10 mouse cellular contexts compared by ENCODE assay signal in the genomic region with DNA sequence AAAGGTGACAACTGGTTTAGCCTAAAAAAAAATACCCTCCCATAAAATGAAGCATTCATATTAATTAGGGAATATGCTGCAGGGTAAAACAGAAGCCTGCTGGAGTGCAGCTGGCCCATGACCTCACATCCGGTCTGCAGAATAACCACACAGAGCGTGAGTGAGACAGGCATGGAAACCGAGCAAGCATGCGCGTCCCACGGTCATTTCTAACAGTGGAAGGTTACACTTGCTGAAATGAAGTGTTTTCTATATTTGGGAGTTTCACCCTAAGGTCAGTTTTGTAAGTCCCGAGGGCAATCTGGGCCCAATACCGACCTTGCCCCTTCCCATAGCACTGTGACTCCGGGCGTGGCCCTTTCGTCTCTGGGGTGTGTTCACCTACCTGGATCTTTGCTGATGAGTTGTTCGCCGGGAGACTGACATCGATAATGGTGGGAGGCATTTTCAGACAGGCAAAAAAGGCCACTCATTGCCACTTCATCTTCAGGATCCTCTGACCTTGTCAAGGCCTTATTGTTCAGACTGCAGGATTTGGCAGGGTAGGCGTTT.
DNase-seq lines count a peak whose midpoint lies in the region.
"Had no signal": no experiment of that assay in that cellular context is flagged by ENCODE, and none has a peak within 500 bp of the region (broad histone marks: within the 10 kb centered on the region; RNA-seq: fewer than 3 reads in every experiment).

No protein-coding gene starts in this region.

- intact Hi-C loops in heart, postnatal 25 days (cut with DNase I) = no loop called here
- intact Hi-C loops in left cerebral cortex, postnatal 4 days (cut with DNase I) = no loop called here

- DNase-seq in heart, adult 11 months = peak; percentile 74
- DNase-seq in heart, postnatal 25 days (ENCODE audit: low spot score) = no peak
- peak; percentile 12 for DNase-seq in left cerebral cortex, postnatal 4 days
- no peak for DNase-seq in left cerebral cortex, adult 18-20 months (ENCODE audit: low spot score in 2 of 2)
- peak; percentile 12 to 22 for DNase-seq in kidney, adult 8-10 months
- peak; percentile 38 to 52 for DNase-seq in kidney, postnatal 25 days
- DNase-seq in ovary, postnatal 14 days (ENCODE audit: low spot score) = no peak
- DNase-seq: gastrocnemius, adult 2 months; heart, postnatal 14 days; thymus, adult 2 months had no signal

Comparison
In these comparisons a context has a peak if more than half of its experiments do, and no peak if none do; other contexts are left out.
1. DNase-seq: peak in heart, adult 11 months (single experiment), left cerebral cortex, postnatal 4 days (single experiment), kidney, adult 8-10 months (2 of 2) and kidney, postnatal 25 days (2 of 2); none in heart, postnatal 25 days (single experiment), left cerebral cortex, adult 18-20 months (0 of 2) and ovary, postnatal 14 days (single experiment).